In genomic region chr2:166806173-166806705, GRCm38 (mm10) we compare ENCODE assay signal across 7 mouse cellular contexts. TPM values are rescaled to one million over a fixed set of nuclear protein-coding genes. Genes with fewer than 3 reads are reported as not detected.
DNase-seq lines count a peak whose midpoint lies in the region; ATAC-seq and TF ChIP-seq lines count a peak whose summit lies in the region.

No protein-coding gene starts in this region.

- H3K9me3 ChIP-seq in embryonic facial prominence, embryonic 15.5 days (replicated peaks): no peaks in the 10 kb centered on the region
- H3K9me3 ChIP-seq in limb, embryonic 14.5 days (ENCODE audit: control insufficient read depth, low read length): no peaks in the 10 kb centered on the region

- WGBS in spleen, adult 2 months: 19% methylated on average over 14 of the region's 14 CpGs
- WGBS in embryonic facial prominence, embryonic 15.5 days: 19% methylated on average over 14 of the region's 14 CpGs
- 20% methylated on average over 14 of the region's 14 CpGs for WGBS in limb, embryonic 14.5 days
- WGBS in small intestine, adult 2 months: 5% methylated on average over 14 of the region's 14 CpGs

- peak overlapping the region; percentile 70 for H3K4me3 ChIP-seq in spleen, adult 2 months (ENCODE audit: extremely low read depth, insufficient read depth, insufficient read length)
- H3K4me3 ChIP-seq in embryonic facial prominence, embryonic 15.5 days (replicated peaks): peak overlapping the region; percentile 88
- peak overlapping the region; percentile 87 for H3K4me3 ChIP-seq in limb, embryonic 14.5 days (replicated peaks; ENCODE audit: low read length)
- peak overlapping the region; percentile 99 for H3K4me3 ChIP-seq in small intestine, adult 2 months (ENCODE audit: low read depth, low read length)

- H3K27me3 ChIP-seq in spleen, adult 2 months (ENCODE audit: control insufficient read depth, insufficient read depth, low read length): no peaks in the 10 kb centered on the region
- H3K27me3 ChIP-seq in embryonic facial prominence, embryonic 15.5 days: no peaks in the 10 kb centered on the region
- H3K27me3 ChIP-seq in limb, embryonic 14.5 days (ENCODE audit: control insufficient read depth, insufficient read depth, low read length): no peaks in the 10 kb centered on the region
- no peaks in the 10 kb centered on the region for H3K27me3 ChIP-seq in small intestine, adult 2 months (ENCODE audit: control insufficient read depth, insufficient read depth, low read length)

- peak overlapping the region; percentile 72 for H3K27ac ChIP-seq in spleen, adult 2 months (ENCODE audit: insufficient read depth, low read length)
- H3K27ac ChIP-seq in embryonic facial prominence, embryonic 15.5 days (replicated peaks): peak overlapping the region; percentile 81; the same call in 1 of the 2 replicates
- H3K27ac ChIP-seq in limb, embryonic 14.5 days (replicated peaks; ENCODE audit: low read depth, low read length): peak overlapping the region; percentile 65; the same call in 1 of the 2 replicates
- peak overlapping the region; percentile 67 for H3K27ac ChIP-seq in small intestine, adult 2 months (ENCODE audit: insufficient read depth, low read depth, low read length)

- peaks cover 10% of the 10 kb centered on the region for H3K4me1 ChIP-seq in spleen, adult 2 months (ENCODE audit: control insufficient read depth, insufficient read depth, insufficient read length)
- peaks cover 13% of the 10 kb centered on the region for H3K4me1 ChIP-seq in embryonic facial prominence, embryonic 15.5 days
- peaks cover 10% of the 10 kb centered on the region; the same call in 1 of the 2 replicates for H3K4me1 ChIP-seq in limb, embryonic 14.5 days (ENCODE audit: control insufficient read depth, insufficient read depth, low read length)
- peaks cover 5% of the 10 kb centered on the region; the same call in 1 of the 2 replicates for H3K4me1 ChIP-seq in small intestine, adult 2 months (ENCODE audit: control insufficient read depth, insufficient read depth, insufficient read length, low read length)

- no peak for ATAC-seq in embryonic facial prominence, embryonic 15.5 days (ENCODE audit: insufficient number of reproducible peaks, low FRiP score, low TSS enrichment, low read depth)
- ATAC-seq in limb, embryonic 14.5 days (ENCODE audit: low FRiP score, low read depth): no peak

- no peak for TF ChIP-seq POLR2A in spleen, adult 2 months (IDR thresholded peaks at IDR 0.05; ENCODE audit: low read depth, low read length)
- no peak for TF ChIP-seq POLR2A in limb, embryonic 14.5 days (IDR thresholded peaks at IDR 0.05; ENCODE audit: borderline replicate concordance, extremely low read depth, insufficient read depth, insufficient read length)
- TF ChIP-seq POLR2A in small intestine, adult 2 months (IDR thresholded peaks at IDR 0.05; ENCODE audit: low read depth, low read length): no peak

- no peak for TF ChIP-seq CTCF in spleen, adult 2 months (IDR thresholded peaks at IDR 0.05; ENCODE audit: extremely low read depth, insufficient read depth, insufficient read length, insufficient replicate concordance)
- TF ChIP-seq CTCF in small intestine, adult 2 months (IDR thresholded peaks at IDR 0.05; ENCODE audit: extremely low read depth, insufficient read length, insufficient replicate concordance, low read depth, low read length): no peak

- peak overlapping the region; percentile 62 for H3K9ac ChIP-seq in embryonic facial prominence, embryonic 15.5 days
- H3K9ac ChIP-seq in limb, embryonic 14.5 days (ENCODE audit: low read depth, low read length, severe bottlenecking): peak overlapping the region; percentile 84

- H3K4me2 ChIP-seq in embryonic facial prominence, embryonic 15.5 days (replicated peaks): peak overlapping the region; percentile 89
- peak overlapping the region; percentile 88 for H3K4me2 ChIP-seq in limb, embryonic 14.5 days (replicated peaks; ENCODE audit: low read depth, low read length, severe bottlenecking)

- DNase-seq in spleen, adult 2 months (ENCODE audit: low read depth in 1 of 2, low spot score in 2 of 2): no peak
- no peak for DNase-seq in spleen, adult 18-20 months
- DNase-seq in limb, embryonic 14.5 days (ENCODE audit: low spot score): peak; percentile 32
- DNase-seq in frontal cortex, adult 2 months (ENCODE audit: extremely low spot score in 1 of 2, low spot score in 1 of 2): no peak
- no peak for DNase-seq in cerebellum, postnatal 14 days

- no peaks in the 10 kb centered on the region for H3K36me3 ChIP-seq in spleen, adult 2 months (ENCODE audit: control insufficient read depth, insufficient read depth, low read length)
- H3K36me3 ChIP-seq in embryonic facial prominence, embryonic 15.5 days: no peaks in the 10 kb centered on the region
- H3K36me3 ChIP-seq in limb, embryonic 14.5 days (ENCODE audit: control insufficient read depth, insufficient read depth, low read length): no peaks in the 10 kb centered on the region
- H3K36me3 ChIP-seq in small intestine, adult 2 months (ENCODE audit: control insufficient read depth, insufficient read depth, low read length): 0 out of 2 replicates have a peak, but pooled peaks cover 2% of the 10 kb centered on the region

RNA-seq across cellular contexts. Expression of gene Arfgef2, which starts 0.9 kb away (rescaled TPM):
- polyA plus RNA-seq in spleen, adult 2 months (2012; rRNA removed): 11.6 and 13.2 TPM in 2 replicates
- 4.5 TPM in 2 replicates for polyA plus RNA-seq in embryonic facial prominence, embryonic 15.5 days (2015; fragmentation: Nextera tagmentation; extraction: Ambion mirVana)
- 10.5 and 11.3 TPM in 2 replicates for polyA plus RNA-seq in limb, embryonic 14.5 days (2012; rRNA removed)
- 6.1 and 6.9 TPM in 2 replicates for polyA plus RNA-seq in limb, embryonic 14.5 days (2014; fragmentation: Nextera tagmentation; extraction: Ambion mirVana)
- polyA plus RNA-seq in small intestine, adult 2 months (2012; rRNA removed): 6.8 and 11.6 TPM in 2 replicates
- 22.6 and 25.8 TPM in 2 replicates for polyA plus RNA-seq in frontal cortex, adult 2 months (2012; rRNA removed)

RNA-seq across cellular contexts. Expression of gene Trp53rkb, which starts 13.9 kb away (rescaled TPM):
- 4.1 and 4.7 TPM in 2 replicates for polyA plus RNA-seq in spleen, adult 2 months (2012; rRNA removed)
- polyA plus RNA-seq in embryonic facial prominence, embryonic 15.5 days (2015; fragmentation: Nextera tagmentation; extraction: Ambion mirVana): 7.2 and 8.3 TPM in 2 replicates
- polyA plus RNA-seq in limb, embryonic 14.5 days (2012; rRNA removed): 7.7 and 10.3 TPM in 2 replicates
- 8.0 and 10.8 TPM in 2 replicates for polyA plus RNA-seq in limb, embryonic 14.5 days (2014; fragmentation: Nextera tagmentation; extraction: Ambion mirVana)
- polyA plus RNA-seq in small intestine, adult 2 months (2012; rRNA removed): 2.8 and 3.2 TPM in 2 replicates
- 6.3 and 6.5 TPM in 2 replicates for polyA plus RNA-seq in frontal cortex, adult 2 months (2012; rRNA removed)
